Mouse (Mus musculus): ENCODE results near the gene Dusp2. TPM values are rescaled to one million over a fixed set of nuclear protein-coding genes. Genes with fewer than 3 reads are reported as not detected.

The Dusp2 gene
- total and polyA plus RNA-seq, 3 experiments: 0.11 TPM; not detected in 2

DNA sequence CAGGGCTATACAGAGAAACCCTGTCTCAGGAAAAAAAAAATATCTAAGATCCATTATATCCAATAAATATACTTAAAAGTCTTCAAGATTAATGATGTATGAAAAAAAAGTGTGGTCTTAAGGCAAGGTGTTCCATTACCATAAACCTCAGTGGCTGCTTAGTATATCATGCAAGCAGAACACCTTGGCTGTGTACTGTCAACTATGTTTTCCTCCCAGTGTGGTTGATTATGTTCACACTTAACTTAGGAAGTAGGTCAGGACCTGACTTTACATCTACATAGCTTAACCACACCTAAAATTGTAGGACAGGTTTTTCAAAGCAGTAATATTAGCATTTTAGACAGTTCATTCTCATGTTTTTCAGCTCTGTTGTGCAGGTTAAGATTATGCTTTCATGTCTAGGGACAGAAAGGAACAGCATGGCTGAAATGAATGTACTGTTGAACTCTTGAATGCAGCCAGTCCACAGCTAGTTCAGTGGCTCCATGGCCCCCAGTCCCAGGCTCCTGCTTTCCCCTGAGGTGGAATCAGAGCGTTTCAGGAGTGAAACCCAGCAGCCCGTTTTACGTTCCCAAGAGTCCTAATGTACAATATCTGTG, 31.2 kb upstream of the Dusp2 start:
- DNase-seq (ENCODE audit: low spot score) (no peak), ATAC-seq (ENCODE audit: extremely low read depth, insufficient number of reproducible peaks, low FRiP score, poor library complexity, severe bottlenecking) (no peak)
- H3K9me3 ChIP-seq (replicated peaks): no peaks in the 10 kb centered on the region
- TF ChIP-seq POLR2AphosphoS5 (IDR thresholded peaks at IDR 0.05; ENCODE audit: insufficient replicate concordance, low read depth, low read length): no peak
- no peak for TF ChIP-seq GATA2 (IDR thresholded peaks at IDR 0.05; ENCODE audit: borderline replicate concordance, low read depth, low read length)
- no peak for TF ChIP-seq CTCF (IDR thresholded peaks at IDR 0.05; ENCODE audit: low read depth, low read length)
- TF ChIP-seq GATA1 (IDR thresholded peaks at IDR 0.05; ENCODE audit: borderline replicate concordance, low read length): no peak
- H3K4me1 ChIP-seq (ENCODE audit: insufficient read depth, low read depth, low read length): no peaks in the 10 kb centered on the region; the same call in 1 of the 2 replicates
- peaks cover 26% of the 10 kb centered on the region for H3K36me3 ChIP-seq (replicated peaks)
- no peaks in the 10 kb centered on the region for H3K27me3 ChIP-seq (ENCODE audit: insufficient read depth, low read length)
- no peak overlapping the region for H3K4me3 ChIP-seq (ENCODE audit: low read depth, low read length)

DNA sequence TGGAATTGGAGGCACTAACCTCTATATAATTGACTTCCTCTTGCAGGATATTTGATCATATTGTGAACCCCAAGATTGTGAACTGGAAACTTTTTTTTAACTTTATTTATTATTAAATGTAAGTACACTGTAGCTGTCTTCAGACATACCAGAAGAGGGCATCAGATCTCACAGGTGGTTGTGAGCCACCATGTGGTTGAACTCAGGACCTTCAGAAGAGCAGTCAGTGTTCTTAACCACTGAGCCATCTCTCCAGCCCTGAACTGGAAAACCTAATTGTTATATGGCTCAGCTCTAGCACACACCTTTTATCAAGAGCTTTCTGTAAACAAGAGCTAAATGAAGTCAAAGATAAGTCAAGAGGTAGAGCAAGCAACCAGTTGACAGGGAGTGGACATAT, 29.8 kb upstream of the Dusp2 start:
- ATAC-seq (ENCODE audit: extremely low read depth, insufficient number of reproducible peaks, low FRiP score, poor library complexity, severe bottlenecking) (no peak), DNase-seq (ENCODE audit: low spot score) (no peak)
- H3K9me3 ChIP-seq (replicated peaks): no peaks in the 10 kb centered on the region
- peaks cover 12% of the 10 kb centered on the region for H3K36me3 ChIP-seq (replicated peaks)
- TF ChIP-seq TAL1 (conservative IDR thresholded peaks at IDR 0.05; ENCODE audit: low read depth, low read length): no peak
- TF ChIP-seq GATA1 (IDR thresholded peaks at IDR 0.05; ENCODE audit: borderline replicate concordance, low read length): no peak
- no peak for TF ChIP-seq GATA2 (IDR thresholded peaks at IDR 0.05; ENCODE audit: borderline replicate concordance, low read depth, low read length)
- no peak for TF ChIP-seq POLR2AphosphoS5 (IDR thresholded peaks at IDR 0.05; ENCODE audit: insufficient replicate concordance, low read depth, low read length)
- TF ChIP-seq CTCF (IDR thresholded peaks at IDR 0.05; ENCODE audit: low read depth, low read length): no peak
- H3K4me1 ChIP-seq (ENCODE audit: insufficient read depth, low read depth, low read length): no peaks in the 10 kb centered on the region; the same call in 1 of the 2 replicates
- H3K27me3 ChIP-seq (ENCODE audit: insufficient read depth, low read length): no peaks in the 10 kb centered on the region
- H3K4me3 ChIP-seq (ENCODE audit: low read depth, low read length): no peak overlapping the region

DNA sequence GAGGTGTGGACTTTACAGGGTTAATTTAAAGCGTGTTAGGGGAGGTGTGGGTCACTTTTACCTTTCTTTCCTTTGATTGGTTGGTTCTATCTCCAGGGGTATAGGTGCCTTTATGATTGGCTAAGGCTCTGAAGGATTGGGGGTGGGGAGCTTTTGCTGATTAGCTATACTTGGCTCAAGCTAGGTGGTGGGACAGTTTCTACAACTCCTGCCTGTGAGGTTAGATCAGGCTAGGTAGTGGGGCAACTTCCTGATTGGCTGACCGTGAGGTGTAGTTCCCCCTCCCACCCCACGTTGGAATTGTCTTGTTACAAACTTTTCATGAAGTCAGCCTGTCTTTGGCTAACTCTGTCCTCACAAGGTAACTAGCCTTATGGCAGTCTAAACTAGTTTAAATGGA, 28.8 kb upstream of the Dusp2 start:
- H3K9me3 ChIP-seq (replicated peaks): no peaks in the 10 kb centered on the region
- H3K4me1 ChIP-seq (ENCODE audit: insufficient read depth, low read depth, low read length): no peaks in the 10 kb centered on the region; the same call in 1 of the 2 replicates
- H3K27me3 ChIP-seq (ENCODE audit: insufficient read depth, low read length): no peaks in the 10 kb centered on the region
- H3K36me3 ChIP-seq (replicated peaks): peaks cover 1% of the 10 kb centered on the region
- H3K4me3 ChIP-seq (ENCODE audit: low read depth, low read length): no peak overlapping the region
- TF ChIP-seq GATA2 (IDR thresholded peaks at IDR 0.05; ENCODE audit: borderline replicate concordance, low read depth, low read length) (no peak), TAL1 (conservative IDR thresholded peaks at IDR 0.05; ENCODE audit: low read depth, low read length) (no peak), GATA1 (IDR thresholded peaks at IDR 0.05; ENCODE audit: borderline replicate concordance, low read length) (no peak), POLR2AphosphoS5 (IDR thresholded peaks at IDR 0.05; ENCODE audit: insufficient replicate concordance, low read depth, low read length) (no peak), CTCF (IDR thresholded peaks at IDR 0.05; ENCODE audit: low read depth, low read length) (no peak)
- DNase-seq (ENCODE audit: low spot score): no peak
- ATAC-seq (ENCODE audit: extremely low read depth, insufficient number of reproducible peaks, low FRiP score, poor library complexity, severe bottlenecking): no peak

- no peak for ATAC-seq (ENCODE audit: extremely low read depth, insufficient number of reproducible peaks, low FRiP score, poor library complexity, severe bottlenecking)
- Histone ChIP-seq H3K4me3 (ENCODE audit: low read depth, low read length) (no peak overlapping the region), H3K36me3 (replicated peaks) (no peaks in the 10 kb centered on the region), H3K4me1 (ENCODE audit: insufficient read depth, low read depth, low read length) (no peaks in the 10 kb centered on the region; the same call in 1 of the 2 replicates), H3K9me3 (replicated peaks) (no peaks in the 10 kb centered on the region), H3K27me3 (ENCODE audit: insufficient read depth, low read length) (no peaks in the 10 kb centered on the region)
- DNase-seq (ENCODE audit: low spot score): no peak
- TF ChIP-seq TAL1 (conservative IDR thresholded peaks at IDR 0.05; ENCODE audit: low read depth, low read length) (no peak), POLR2AphosphoS5 (IDR thresholded peaks at IDR 0.05; ENCODE audit: insufficient replicate concordance, low read depth, low read length) (no peak), GATA2 (IDR thresholded peaks at IDR 0.05; ENCODE audit: borderline replicate concordance, low read depth, low read length) (no peak), GATA1 (IDR thresholded peaks at IDR 0.05; ENCODE audit: borderline replicate concordance, low read length) (no peak), CTCF (IDR thresholded peaks at IDR 0.05; ENCODE audit: low read depth, low read length) (no peak)
Observed at GRCm38 (mm10) chr2:127308660-127309059, 27.3 kb upstream of the Dusp2 start.

- H3K36me3 ChIP-seq (replicated peaks): no peaks in the 10 kb centered on the region
- H3K4me3 ChIP-seq (ENCODE audit: low read depth, low read length): no peak overlapping the region
- peaks cover 6% of the 10 kb centered on the region for H3K27me3 ChIP-seq (ENCODE audit: insufficient read depth, low read length)
- ATAC-seq (ENCODE audit: extremely low read depth, insufficient number of reproducible peaks, low FRiP score, poor library complexity, severe bottlenecking) (no peak), DNase-seq (ENCODE audit: low spot score) (no peak)
- no peaks in the 10 kb centered on the region; the same call in 1 of the 2 replicates for H3K4me1 ChIP-seq (ENCODE audit: insufficient read depth, low read depth, low read length)
- TF ChIP-seq GATA1 (IDR thresholded peaks at IDR 0.05; ENCODE audit: borderline replicate concordance, low read length): no peak
- no peak for TF ChIP-seq CTCF (IDR thresholded peaks at IDR 0.05; ENCODE audit: low read depth, low read length)
- no peak for TF ChIP-seq POLR2AphosphoS5 (IDR thresholded peaks at IDR 0.05; ENCODE audit: insufficient replicate concordance, low read depth, low read length)
- TF ChIP-seq TAL1 (conservative IDR thresholded peaks at IDR 0.05; ENCODE audit: low read depth, low read length): no peak
- TF ChIP-seq GATA2 (IDR thresholded peaks at IDR 0.05; ENCODE audit: borderline replicate concordance, low read depth, low read length): no peak
- no peaks in the 10 kb centered on the region for H3K9me3 ChIP-seq (replicated peaks)
Observed at GRCm38 (mm10) chr2:127310246-127310645, 25.7 kb upstream of the Dusp2 start.

- TF ChIP-seq GATA1 (IDR thresholded peaks at IDR 0.05; ENCODE audit: borderline replicate concordance, low read length): no peak
- no peak for TF ChIP-seq TAL1 (conservative IDR thresholded peaks at IDR 0.05; ENCODE audit: low read depth, low read length)
- no peak for TF ChIP-seq GATA2 (IDR thresholded peaks at IDR 0.05; ENCODE audit: borderline replicate concordance, low read depth, low read length)
- TF ChIP-seq POLR2AphosphoS5 (IDR thresholded peaks at IDR 0.05; ENCODE audit: insufficient replicate concordance, low read depth, low read length): no peak
- no peak for TF ChIP-seq CTCF (IDR thresholded peaks at IDR 0.05; ENCODE audit: low read depth, low read length)
- ATAC-seq (ENCODE audit: extremely low read depth, insufficient number of reproducible peaks, low FRiP score, poor library complexity, severe bottlenecking) (no peak), DNase-seq (ENCODE audit: low spot score) (no peak)
- Histone ChIP-seq H3K9me3 (replicated peaks) (no peaks in the 10 kb centered on the region), H3K4me3 (ENCODE audit: low read depth, low read length) (no peak overlapping the region), H3K4me1 (ENCODE audit: insufficient read depth, low read depth, low read length) (no peaks in the 10 kb centered on the region; the same call in 1 of the 2 replicates), H3K27me3 (ENCODE audit: insufficient read depth, low read length) (peaks cover 6% of the 10 kb centered on the region), H3K36me3 (replicated peaks) (no peaks in the 10 kb centered on the region)
Observed at GRCm38 (mm10) chr2:127310685-127311084, 25.3 kb upstream of the Dusp2 start.
